Mouse (Mus musculus): ENCODE measurements at regions not wholly inside any gene's neighbourhood (a gene's known extent, or its start where the extent isn't known, plus 50 kb on each side); places are given as distances from the start of the nearest gene placed in this dataset.

DNA sequence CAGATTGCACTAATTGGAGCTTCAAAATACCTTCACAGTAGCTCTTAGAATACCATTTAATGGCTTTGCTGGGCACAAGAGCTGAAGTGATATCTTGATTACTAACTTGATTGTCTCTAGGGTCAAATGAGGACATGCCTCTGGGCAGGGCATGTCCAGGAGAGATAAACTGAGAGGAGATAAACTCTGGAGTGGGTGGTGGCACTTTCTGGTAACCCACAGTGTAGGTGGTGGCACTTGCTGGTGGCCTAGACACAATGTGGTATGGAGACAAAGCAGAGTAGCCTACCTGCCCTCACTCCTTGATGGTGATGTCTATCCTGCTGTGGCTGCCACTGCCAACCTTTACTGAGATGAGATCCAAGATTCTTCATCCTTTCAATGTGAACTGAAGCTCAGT, 61.7 kb upstream of the Tgfbr2 start:
- no peak for TF ChIP-seq POLR2A (IDR thresholded peaks at IDR 0.05; ENCODE audit: borderline replicate concordance, control insufficient read depth, low read depth, low read length)
- TF ChIP-seq CTCF (IDR thresholded peaks at IDR 0.05; ENCODE audit: control insufficient read depth, insufficient read depth, low read length) = no peak
